Mouse (Mus musculus): ENCODE measurements at regions not wholly inside any gene's neighbourhood (a gene's known extent, or its start where the extent isn't known, plus 50 kb on each side); places are given as distances from the start of the nearest gene placed in this dataset.

- ATAC-seq (replicated peaks; ENCODE audit: poor library complexity): no peak
These were observed 270.1 kb downstream of the Mid1ip1 start for GRCm38 (mm10) chrX:10984894-10985293.

DNA sequence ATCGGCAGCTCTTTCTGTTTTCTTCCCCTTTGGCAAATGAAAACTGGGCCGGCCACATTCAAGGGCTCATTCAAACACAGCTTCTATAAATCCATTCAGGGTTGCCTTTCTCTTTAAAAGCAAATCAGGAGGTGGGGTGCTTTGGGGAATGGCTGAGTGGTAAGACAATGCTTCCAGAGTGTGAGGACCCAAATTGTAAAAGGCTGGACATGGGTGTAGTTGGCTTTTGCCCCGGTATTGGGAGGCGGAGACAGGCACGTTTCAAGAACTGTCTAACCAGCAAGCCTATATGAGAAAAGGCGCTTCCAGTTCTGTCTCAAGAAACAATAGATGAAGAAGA, 277.0 kb downstream of the Mid1ip1 start:
- ATAC-seq (replicated peaks; ENCODE audit: poor library complexity): no peak

DNA sequence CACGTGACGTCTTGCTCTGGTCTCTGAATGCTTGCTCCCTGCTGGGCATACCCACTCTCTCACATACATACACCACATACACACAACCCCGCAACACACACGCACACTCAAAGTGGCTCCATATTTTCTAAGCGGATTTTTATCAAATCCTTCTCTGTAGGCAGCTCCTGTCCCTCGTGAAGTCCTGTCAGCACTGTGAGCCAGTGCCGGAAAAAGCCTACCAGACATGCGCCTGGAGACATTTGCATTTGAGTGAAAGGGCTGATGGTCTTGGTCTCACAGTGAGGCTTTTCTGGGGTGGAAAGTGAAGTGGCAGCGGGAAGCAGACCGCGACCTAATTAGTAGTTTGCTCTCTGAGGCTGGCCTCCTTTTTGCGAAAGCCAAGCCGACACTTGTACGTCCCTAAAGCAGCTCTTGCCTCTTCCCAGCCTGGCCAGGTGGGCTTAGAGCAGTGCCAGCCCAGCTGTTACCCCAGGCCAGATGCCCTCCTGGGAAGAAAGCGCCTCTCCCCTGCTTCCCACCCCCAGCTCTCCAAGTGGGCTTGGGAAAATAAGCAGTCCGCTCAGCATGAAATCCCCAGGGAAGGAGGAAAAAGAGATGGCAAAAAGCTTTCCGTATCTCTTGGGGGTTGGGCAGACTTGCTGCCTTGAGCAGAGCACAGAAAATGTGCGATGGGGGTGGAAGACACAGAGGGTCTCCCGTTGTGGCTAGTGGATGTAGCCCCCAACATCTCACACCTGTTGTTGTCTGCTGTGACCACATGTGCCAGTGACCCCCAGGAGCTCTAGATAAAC, 277.6 kb downstream of the Mid1ip1 start:
- no peak for ATAC-seq (replicated peaks; ENCODE audit: poor library complexity)

DNA sequence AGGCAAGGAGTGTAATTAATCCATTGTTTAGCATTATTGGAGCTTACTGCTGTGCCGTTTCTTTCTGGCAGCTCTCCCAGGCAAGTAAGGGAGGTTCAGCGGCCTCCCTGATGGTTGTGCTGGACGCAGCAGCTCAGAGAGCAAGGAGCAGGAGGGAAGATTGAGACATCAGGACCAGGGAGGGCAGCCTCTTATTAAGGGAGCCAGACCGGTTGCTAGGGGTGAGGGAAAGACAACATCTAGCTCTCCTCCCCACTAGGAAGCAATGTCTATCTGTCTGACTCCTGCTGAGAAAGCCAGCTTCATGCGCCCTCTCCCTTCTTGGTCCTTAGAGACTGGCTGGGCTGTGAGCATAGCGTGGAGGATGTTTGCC, 278.2 kb downstream of the Mid1ip1 start:
- ATAC-seq (replicated peaks; ENCODE audit: poor library complexity): no peak

DNA sequence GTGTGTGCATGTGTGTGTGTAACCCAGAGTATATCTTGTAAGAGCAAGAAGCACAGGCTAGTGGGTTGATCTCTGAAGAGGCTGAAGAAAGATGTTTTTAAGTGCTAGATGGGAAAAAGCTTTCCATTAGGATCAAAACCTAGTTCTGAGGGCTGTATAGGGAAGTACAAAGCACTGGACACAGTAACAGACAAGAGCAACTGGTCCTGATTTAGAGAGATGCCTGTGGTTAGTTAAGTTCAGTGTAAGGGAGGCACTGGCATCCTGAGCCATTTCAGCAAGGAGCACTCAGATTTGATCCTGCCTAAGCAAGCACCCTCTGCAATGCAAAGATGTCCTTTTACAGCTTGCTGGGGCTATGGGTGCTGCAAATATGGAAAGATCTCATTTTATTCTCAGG, 280.1 kb downstream of the Mid1ip1 start:
- no peak for ATAC-seq (replicated peaks; ENCODE audit: poor library complexity)

- ATAC-seq (replicated peaks; ENCODE audit: poor library complexity): no peak
These were observed 286.4 kb downstream of the Mid1ip1 start for GRCm38 (mm10) chrX:11001180-11001579.

- peak; percentile 98 for ATAC-seq (replicated peaks; ENCODE audit: poor library complexity)
These were observed 259.8 kb upstream of the H2al1a start for GRCm38 (mm10) chrX:11039278-11039677.

- ATAC-seq (replicated peaks; ENCODE audit: poor library complexity): peak; percentile 52
These were observed 252.3 kb upstream of the H2al1a start for GRCm38 (mm10) chrX:11046769-11047168.

DNA sequence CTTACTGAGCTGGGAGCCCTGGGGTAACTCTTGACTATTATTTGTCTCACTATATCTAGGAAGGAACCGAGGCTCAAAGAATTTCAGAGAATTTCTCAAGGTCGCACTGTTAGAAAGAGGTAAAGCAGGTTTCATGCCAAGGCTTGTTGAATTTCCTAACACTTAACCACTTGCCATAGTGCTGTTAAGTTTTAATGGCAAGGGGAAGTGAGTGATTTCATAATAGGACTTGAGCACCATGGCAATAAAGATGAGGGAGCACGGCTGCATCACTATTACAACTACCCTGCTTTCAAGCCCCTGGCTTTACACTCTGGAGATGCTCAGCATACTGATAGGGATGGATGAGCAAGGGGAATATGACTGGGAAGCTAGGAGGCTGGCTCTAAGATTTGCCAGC, 216.9 kb upstream of the H2al1a start:
- ATAC-seq (replicated peaks; ENCODE audit: poor library complexity): peak; percentile 80

GRCm38 (mm10) chrX:11082845-11083244, 216.2 kb upstream of the H2al1a start:
- no peak for ATAC-seq (replicated peaks; ENCODE audit: poor library complexity)

- ATAC-seq (replicated peaks; ENCODE audit: poor library complexity): no peak
These were observed 212.6 kb upstream of the H2al1a start for GRCm38 (mm10) chrX:11086257-11087072.

DNA sequence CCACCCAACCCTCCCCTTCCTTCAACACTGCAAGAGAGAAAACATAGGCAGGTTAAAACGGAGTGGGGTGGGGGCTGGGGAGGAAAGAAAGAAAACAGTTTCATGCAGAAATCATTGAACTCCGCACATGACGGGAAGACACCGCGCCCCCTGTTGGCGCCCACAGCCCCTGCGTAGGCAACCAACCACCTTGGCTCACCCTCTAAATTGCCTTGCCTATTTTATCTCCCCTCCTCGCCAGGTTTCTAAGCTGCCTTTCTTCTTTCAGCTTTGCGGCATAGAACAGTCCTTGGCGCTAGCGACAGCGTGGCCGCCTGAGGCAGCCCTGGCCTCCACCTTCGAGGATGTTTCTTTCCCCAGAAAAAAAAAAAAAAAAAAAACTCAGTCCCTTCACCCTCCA, 211.1 kb upstream of the H2al1a start:
- peak; percentile 85 for ATAC-seq (replicated peaks; ENCODE audit: poor library complexity)

DNA sequence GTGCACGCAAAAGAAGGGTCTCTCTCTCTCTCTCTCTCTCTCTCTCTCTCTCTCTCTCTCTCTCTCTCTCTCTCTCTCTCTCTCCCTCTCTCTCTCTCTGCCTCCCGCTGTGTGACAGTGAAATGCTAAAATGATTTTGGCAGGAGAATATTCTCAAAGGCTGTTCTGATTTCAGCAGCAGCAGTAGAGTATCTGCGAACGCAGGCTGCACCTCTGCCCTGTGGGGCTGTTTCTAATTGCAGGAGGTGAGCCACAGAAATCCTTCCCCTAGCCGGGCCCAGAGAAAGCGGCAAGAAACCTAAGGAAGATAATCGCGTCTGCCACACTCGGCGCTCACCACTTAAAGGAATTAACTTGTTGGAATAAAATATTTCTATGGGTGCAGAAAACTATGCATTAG, 210.6 kb upstream of the H2al1a start:
- no peak for ATAC-seq (replicated peaks; ENCODE audit: poor library complexity)

DNA sequence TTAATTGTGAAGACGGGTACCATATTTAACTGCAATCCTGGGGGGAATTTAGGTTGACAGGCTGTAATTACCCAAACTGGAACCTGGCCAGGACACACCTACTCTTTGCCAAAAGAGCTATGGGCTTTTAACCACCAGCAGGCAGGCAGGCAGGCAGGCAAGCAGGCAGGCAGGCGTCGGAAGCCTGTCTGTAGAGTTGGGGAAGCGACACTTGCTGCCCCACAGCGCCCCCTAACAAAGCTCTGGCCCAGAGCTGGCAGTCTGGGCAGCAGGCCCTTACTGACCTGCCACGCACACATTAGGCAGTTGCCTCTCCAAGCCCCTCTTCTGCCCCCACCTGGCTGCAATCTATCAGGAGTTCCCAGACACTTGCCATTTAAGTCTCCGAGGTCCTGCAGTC, 208.6 kb upstream of the H2al1a start:
- ATAC-seq (replicated peaks; ENCODE audit: poor library complexity): peak; percentile 94

DNA sequence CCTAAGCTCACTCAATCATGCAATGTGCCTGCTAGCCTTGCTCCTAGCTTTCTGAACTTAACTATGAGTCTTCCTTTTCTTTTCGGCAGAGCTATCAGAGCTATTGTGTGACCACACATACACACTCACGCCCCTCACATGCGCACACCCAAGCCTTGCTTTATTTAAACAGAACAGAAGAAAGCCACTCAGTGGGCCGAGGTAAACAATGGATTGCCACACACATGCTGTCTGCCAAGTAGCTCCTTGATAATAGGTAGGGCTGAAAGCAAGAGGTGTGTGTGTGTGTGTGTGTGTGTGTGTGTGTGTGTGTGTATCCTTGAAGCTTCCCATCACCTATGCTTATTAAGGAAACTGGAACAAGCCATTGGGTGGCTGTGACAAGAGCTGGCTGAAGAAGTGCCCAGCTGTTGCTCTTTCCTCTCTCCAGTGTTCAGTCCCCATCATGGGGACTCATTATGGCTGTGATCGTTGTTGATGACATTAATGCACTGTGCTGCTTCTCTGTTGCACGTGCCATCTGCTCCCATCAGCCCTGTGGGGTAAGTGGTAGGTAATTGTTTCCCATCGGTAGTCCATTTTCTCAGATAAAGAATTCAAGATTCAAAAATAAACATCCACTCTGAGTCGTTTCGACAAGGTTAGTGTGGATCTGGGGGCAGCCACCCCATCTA, 201.3 kb upstream of the H2al1a start:
- ATAC-seq (replicated peaks; ENCODE audit: poor library complexity): no peak

DNA sequence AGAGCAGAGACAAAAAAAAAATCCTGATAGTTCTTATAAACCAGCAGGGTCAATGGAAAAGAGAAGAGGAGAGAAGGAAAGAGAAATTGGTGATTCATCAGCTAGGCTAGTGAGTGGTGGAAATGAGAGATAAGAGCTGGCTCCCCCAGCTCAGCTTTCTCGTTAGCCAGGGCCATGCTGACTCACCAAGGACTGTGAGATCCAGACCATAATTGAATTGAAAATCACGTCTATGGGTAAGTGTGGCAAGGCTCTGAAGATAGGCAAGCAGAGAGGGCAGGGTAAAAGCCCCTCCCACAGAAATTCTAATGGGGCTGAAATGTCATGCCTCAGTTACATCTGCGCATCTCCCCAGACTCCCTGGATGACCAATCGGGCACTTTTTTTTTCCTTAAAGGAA, 200.7 kb upstream of the H2al1a start:
- no peak for ATAC-seq (replicated peaks; ENCODE audit: poor library complexity)

DNA sequence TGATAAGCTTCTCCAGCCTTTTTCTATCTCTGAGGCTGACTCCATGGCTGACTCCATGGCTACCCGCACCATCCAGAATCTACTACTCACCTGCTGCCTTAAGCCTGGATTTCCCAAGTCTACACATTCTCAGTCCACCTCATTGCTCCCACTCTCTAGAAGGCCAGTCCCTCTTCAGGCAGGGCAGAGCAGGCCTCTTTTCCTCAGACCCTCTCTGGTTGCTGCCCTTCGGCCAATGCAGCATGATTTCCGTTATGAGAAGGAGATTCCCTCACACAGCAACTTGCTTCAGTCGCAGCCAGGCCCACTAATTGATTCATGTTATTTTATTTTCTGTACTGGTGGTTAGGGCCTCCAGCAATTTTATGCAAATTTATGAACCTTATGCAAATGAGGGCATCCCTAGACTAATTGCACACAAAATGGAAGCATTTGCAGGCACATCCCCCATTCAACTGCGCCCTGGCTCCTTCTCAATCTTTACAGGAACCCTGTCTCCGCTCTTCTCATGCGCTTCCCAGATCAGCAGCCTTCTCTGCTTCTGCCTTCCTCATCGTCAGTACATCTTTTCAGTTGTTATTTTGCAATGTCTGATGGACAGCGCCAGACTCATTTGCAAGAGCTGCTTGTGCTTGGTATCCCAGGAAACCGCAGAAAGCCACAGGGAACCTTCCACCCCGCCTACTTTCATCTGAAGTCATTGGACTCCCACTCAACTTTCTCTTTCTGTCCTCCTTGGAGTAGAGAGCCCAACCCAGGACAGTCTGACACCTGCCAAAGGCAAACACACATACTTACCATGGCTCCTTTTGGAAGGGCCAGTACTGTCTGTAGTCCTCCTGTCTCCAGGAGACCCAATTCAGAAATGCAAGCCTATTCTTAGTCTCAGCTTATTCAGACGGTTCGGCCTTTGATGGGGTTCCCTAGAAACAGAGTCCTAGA, 199.6 kb upstream of the H2al1a start:
- ATAC-seq (replicated peaks; ENCODE audit: poor library complexity): peak; percentile 37

GRCm38 (mm10) chrX:11100935-11101334, 198.1 kb upstream of the H2al1a start:
- 0 out of 2 replicates have a peak, but pooled peaks have one; percentile 29 for ATAC-seq (replicated peaks; ENCODE audit: poor library complexity)

GRCm38 (mm10) chrX:11131253-11131652, 167.8 kb upstream of the H2al1a start:
- no peak for ATAC-seq (replicated peaks; ENCODE audit: poor library complexity)

GRCm38 (mm10) chrX:11139971-11140421, 159.1 kb upstream of the H2al1a start:
- no peak for ATAC-seq (replicated peaks; ENCODE audit: poor library complexity)

DNA sequence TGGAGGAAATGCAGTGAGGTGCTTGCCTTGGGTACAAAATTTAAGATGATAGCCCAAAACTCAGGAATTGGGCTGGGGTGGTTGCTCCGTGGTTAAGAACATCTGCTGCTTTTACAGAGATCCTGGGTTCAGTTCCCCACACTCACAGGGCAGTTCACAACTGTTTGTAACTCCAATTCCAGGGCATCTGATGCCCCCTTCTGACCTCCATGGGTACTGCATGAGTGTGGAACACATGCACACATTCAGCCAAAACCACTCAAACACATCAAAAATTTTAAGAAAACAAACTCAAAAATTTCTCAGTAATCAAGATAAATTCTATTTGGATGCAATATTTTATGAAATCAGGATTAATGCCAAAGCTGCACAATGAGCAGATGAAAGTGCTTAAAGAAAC, 157.8 kb upstream of the H2al1a start:
- no peak for ATAC-seq (replicated peaks; ENCODE audit: poor library complexity)

Data from megakaryocyte progenitor cell, adult 5-6 weeks (primary cell).